Mouse (Mus musculus) thymus, postnatal 14 days (tissue): Measurements from ENCODE around the gene Ppip5k2.

Source experiments
- DNase-seq: peaks from one replicate; pipeline ENCODE4 v3.0.0; 2021

Ppip5k2 gene

DNA sequence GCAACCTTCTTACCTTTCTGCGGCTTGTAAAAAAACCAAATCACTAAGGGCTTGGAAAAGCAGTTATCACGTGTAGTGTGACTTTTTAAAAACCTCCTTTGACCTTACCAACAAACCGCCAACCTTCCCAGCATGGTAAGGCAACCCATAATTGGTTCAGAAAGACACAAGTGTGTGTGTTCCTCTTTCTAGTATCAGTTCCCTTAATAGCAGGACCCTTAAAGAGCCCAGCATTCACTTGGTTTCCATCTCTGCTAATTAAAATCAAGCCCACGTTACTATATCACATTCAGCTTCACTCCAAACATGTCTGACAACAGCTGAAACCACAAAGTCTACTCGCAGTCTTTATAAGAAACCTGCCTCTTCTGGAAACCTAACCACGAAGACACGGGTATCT, 110.8 kb downstream of the Ppip5k2 start:
- no peak for DNase-seq

DNA sequence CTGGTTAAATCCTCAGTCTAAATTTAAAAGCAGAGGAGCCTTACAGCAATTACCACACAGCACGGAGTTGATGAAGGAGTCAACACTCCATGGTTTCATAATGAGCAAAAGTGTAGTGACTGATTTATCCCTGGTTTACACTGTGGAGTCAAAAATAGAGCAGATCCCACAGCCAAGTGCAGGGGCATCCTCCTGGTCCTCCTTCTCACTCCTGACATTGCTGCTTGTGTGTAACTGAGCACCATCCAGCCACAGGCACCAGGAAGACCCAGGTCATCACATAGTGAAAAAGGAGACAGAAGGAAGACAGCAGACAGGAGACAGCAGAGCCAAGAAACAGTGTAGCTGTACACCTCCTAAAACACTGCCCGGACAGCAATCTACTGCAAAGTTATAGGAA, 112.4 kb downstream of the Ppip5k2 start:
- DNase-seq: no peak

GRCm38 (mm10) chr1:97657201-97657600, 113.0 kb downstream of the Ppip5k2 start:
- DNase-seq: no peak
